Mouse (Mus musculus) C2C12 (cell line): Measurements from ENCODE around the gene Stard13.

ENCODE experiments used
- CEBPB ChIP-seq: IDR thresholded peaks from one replicate; pipeline ENCODE4 v1.6.1; 2011; ENCODE audit warnings: low read depth, mild to moderate bottlenecking, control low read depth, moderate library complexity
- CTCF ChIP-seq: IDR thresholded peaks from one replicate; pipeline ENCODE4 v1.5.1; 2011; ENCODE audit not compliant: control insufficient read depth, insufficient read depth, insufficient read length
- MAX ChIP-seq: IDR thresholded peaks from one replicate; pipeline ENCODE4 v1.6.1; 2011; ENCODE audit warnings: mild to moderate bottlenecking, control low read depth
- MYOG ChIP-seq: IDR thresholded peaks from one replicate; pipeline ENCODE4 v1.6.1; 2011; ENCODE audit not compliant: control insufficient read depth, insufficient read length; ENCODE audit errors: extremely low read depth
- USF1 ChIP-seq: IDR thresholded peaks from one replicate; pipeline ENCODE4 v1.6.1; 2011; ENCODE audit warnings: low read depth, mild to moderate bottlenecking, control low read depth, moderate library complexity

DNA sequence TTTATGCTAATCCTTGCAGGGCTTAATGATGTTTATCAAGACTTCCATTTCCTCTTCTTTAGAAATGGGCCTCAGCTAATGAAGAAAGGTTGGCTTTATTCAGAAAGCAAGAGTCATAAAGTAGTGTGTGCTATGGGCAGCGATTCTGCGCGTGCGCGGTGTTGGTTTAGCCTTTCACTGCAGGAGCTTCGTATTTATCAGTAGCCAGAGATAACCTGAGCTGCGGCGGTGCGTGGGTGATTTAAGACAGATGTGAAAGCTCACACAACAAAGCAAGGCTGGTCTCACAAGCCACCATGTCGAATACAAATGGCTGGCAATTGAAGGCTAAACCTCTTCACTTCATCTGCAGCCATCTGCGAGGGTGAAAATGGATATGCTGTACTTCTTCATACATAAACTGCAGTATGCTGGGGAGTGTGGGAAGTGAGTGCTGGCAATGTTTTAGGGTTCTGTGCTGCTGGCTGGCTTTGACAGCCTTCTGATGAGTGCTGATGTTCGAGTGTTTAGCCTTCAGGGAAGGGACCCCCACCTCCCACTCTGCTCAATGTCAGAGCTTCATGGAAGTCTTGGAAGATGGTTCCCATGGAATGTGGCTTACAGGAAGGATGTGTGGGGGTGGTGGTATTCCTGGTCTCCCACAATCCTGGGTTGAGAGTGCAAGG lies 177.2 kb downstream of the Stard13 start:
- TF ChIP-seq CTCF (no peak), MYOG (no peak), MAX (no peak), USF1 (no peak), CEBPB (no peak)
